Mouse (Mus musculus): ENCODE measurements around the gene Nlrp1a. TPM values are rescaled to one million over a fixed set of nuclear protein-coding genes. Genes with fewer than 3 reads are reported as not detected.

Gene Nlrp1a
- polyA plus RNA-seq, 1 experiment from 2014 or later, result not detected

DNA sequence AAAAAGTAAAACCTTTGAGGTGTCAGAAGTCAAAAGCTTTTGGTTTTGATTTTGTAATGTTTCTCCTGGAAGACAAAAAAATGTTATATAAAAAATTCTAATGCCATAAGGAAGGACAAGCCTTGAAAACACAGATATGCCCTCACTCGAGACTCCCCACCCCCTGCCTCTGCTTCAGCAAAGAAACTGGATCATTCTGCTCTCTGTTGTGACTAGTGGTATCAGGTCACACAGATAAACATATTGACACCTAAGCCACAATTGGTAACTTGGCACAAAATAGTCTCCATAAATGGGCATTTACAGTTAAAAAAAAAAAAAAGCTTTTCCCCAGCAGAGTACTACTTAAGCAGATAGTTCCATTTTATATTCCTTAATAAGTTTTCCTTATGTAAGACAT, 68.2 kb downstream of the Nlrp1a start:
- no peaks in the 10 kb centered on the region for H3K36me3 ChIP-seq (ENCODE audit: control insufficient read depth, insufficient read depth, low read length)
- H3K27me3 ChIP-seq (ENCODE audit: control insufficient read depth, insufficient read depth, low read length), result no peaks in the 10 kb centered on the region
- H3K4me3 ChIP-seq (ENCODE audit: low read depth, low read length), result no peak overlapping the region
- no peak overlapping the region for H3K27ac ChIP-seq (ENCODE audit: low read depth, low read length)
- no peak overlapping the region for H3K4me2 ChIP-seq (ENCODE audit: low read depth)
- DNase-seq (ENCODE audit: low spot score) (no peak), ATAC-seq (ENCODE audit: insufficient read depth, low FRiP score, low TSS enrichment) (no peak)
- H3K4me1 ChIP-seq (ENCODE audit: control insufficient read depth, insufficient read depth, low read length), result no peaks in the 10 kb centered on the region
- 71% methylated on average over 1 of the region's 1 CpGs for WGBS
- H3K9ac ChIP-seq (ENCODE audit: low read length), result no peak overlapping the region
- no peaks in the 10 kb centered on the region for H3K9me3 ChIP-seq (ENCODE audit: control insufficient read depth, low read length)

DNA sequence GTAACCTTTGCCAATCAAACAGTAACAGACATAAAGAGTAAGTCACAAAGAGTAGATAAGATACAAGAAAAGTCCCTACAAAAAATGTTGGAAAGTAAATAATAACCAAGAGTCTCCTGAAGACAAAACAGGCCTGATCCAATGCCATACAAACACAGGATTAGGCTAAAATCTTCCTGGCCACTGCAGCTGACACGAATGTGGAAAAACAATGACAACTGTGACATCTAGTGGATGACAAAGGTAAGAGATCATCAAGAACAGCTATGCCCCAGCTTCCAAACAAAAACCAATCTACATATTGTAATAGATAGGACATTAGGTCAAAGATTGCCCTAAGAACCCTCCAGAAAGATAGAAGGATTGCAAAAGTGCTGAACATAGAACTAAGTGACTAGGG, 92.0 kb downstream of the Nlrp1a start:
- no peaks in the 10 kb centered on the region for H3K4me1 ChIP-seq (ENCODE audit: control insufficient read depth, insufficient read depth, low read length)
- no peaks in the 10 kb centered on the region for H3K36me3 ChIP-seq (ENCODE audit: control insufficient read depth, insufficient read depth, low read length)
- DNase-seq (ENCODE audit: low spot score), result no peak
- no peak overlapping the region for H3K9ac ChIP-seq (ENCODE audit: low read length)
- H3K27me3 ChIP-seq (ENCODE audit: control insufficient read depth, insufficient read depth, low read length), result no peaks in the 10 kb centered on the region
- 12% methylated on average over 1 of the region's 1 CpGs for WGBS
- no peak overlapping the region for H3K27ac ChIP-seq (ENCODE audit: low read depth, low read length)
- no peak overlapping the region for H3K4me3 ChIP-seq (ENCODE audit: low read depth, low read length)
- no peaks in the 10 kb centered on the region for H3K9me3 ChIP-seq (ENCODE audit: control insufficient read depth, low read length)
- no peak overlapping the region for H3K4me2 ChIP-seq (ENCODE audit: low read depth)
- no peak for ATAC-seq (ENCODE audit: insufficient read depth, low FRiP score, low TSS enrichment)

Other genes starting within 250 kb of the Nlrp1a start
- 182 and 188 TPM in 2 replicates for gene Nup88, start 174.7 kb downstream of the Nlrp1a start, polyA plus RNA-seq (2014; fragmentation: Nextera tagmentation; extraction: Ambion mirVana)
- 68.6 and 75.9 TPM in 2 replicates for gene Rpain, start 174.5 kb downstream of the Nlrp1a start, polyA plus RNA-seq (2014; fragmentation: Nextera tagmentation; extraction: Ambion mirVana)
- 247 and 255 TPM in 2 replicates for gene C1qbp, start 161.7 kb downstream of the Nlrp1a start, polyA plus RNA-seq (2014; fragmentation: Nextera tagmentation; extraction: Ambion mirVana)
- gene Dhx33, start 140.3 kb downstream of the Nlrp1a start, polyA plus RNA-seq (2014; fragmentation: Nextera tagmentation; extraction: Ambion mirVana), result 21.8 and 22.2 TPM in 2 replicates
- 44.8 and 51.8 TPM in 2 replicates for gene Mis12, start 125.1 kb downstream of the Nlrp1a start, polyA plus RNA-seq (2014; fragmentation: Nextera tagmentation; extraction: Ambion mirVana)
- 37.8 and 42.3 TPM in 2 replicates for gene Derl2, start 124.9 kb downstream of the Nlrp1a start, polyA plus RNA-seq (2014; fragmentation: Nextera tagmentation; extraction: Ambion mirVana)
- gene 6330403K07Rik, start 111.2 kb downstream of the Nlrp1a start, polyA plus RNA-seq (2014; fragmentation: Nextera tagmentation; extraction: Ambion mirVana), result 101 and 105 TPM in 2 replicates
- not detected in 2 replicates for gene Nlrp1b, start 86.0 kb upstream of the Nlrp1a start, polyA plus RNA-seq (2014; fragmentation: Nextera tagmentation; extraction: Ambion mirVana)